Mouse (Mus musculus) lung, postnatal 10 days (tissue): ENCODE data around the gene Cox7b.
"Not testable (repeated sequence)": the region's sequence is repeated elsewhere in the genome, so short reads cannot be mapped to it uniquely, and the experiment has no call there.

ENCODE experiments used
- DNase-seq: peaks from one replicate; pipeline ENCODE4 v3.0.0; 2021

The Cox7b gene

DNA sequence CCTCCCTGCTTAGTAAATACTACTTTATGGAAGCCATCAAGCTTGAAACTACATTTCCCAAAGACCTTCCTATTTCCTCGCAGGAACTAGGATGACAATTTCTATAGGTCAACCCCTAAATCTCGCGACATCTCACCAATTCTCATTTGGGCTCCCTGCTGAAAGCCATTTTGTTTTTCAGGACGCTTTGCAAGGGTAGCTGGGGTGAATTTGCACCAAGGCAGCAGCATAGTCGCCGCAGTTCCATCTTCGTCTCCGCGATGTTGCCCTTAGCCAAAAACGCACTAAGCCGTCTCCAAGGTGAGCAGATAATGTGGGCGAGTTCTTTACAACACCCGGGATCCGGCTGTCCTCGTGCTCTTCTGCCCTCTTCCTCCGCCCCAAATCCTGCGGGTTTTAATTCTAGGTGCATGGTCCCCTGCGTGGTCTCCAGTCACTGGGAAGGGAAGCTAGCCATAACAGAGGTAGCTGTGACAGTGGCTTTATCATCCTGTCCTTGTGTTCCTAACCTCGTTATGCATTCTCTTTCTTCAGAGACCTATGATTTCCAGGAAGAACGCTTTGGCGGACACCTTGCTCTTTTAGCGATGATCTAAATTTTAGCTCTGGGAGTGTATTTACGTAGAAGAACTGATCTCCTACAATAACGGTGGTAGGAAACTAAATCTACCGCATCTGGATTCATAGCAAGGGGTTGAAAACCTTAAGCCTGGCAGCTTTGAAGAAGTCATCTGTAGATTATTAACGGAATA is at the start of gene Cox7b:
TSS of gene Cox7b (plus strand) at position 130 of the 752 bp plus-strand sequence.
- peak; percentile 91 for DNase-seq

DNA sequence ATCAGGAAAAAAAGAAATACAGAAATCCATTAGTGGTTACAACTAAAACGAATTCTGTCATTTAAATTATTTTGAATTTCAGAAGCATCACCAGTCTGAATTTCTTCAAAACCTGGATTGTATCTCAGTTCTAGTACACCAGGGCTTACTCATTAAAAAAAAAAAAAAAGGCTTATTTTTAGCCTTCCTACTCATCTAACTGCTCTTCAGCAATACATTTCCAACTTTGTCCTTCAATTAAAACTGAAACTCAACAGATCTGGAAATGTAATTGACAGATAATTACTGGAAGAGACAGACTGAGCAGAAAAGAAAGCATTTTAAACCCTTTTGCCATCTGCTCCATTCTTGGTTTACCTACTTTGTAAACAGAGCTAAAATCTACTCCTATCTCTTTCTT is 13.9 kb upstream of the Cox7b start:
- no peak for DNase-seq

DNA sequence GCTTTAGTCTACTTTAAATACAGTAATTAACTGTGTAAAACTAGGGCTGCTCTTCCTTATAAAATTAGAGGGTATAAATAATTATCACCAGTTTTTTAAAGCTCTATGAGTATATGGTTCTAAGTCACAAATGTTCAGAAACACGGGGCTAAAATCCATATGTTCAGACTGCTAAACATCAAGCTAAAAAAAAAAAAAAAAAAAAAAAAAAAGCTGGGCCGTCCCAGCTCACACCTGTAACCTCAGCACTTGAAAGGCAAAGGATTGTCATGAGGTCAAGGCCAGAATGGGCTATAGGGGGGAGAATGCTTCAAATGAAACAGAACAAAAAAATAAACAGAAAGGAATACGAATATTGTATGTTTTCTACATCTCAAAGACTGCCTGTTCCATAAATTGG is 4.7 kb upstream of the Cox7b start:
- DNase-seq, result no peak

DNA sequence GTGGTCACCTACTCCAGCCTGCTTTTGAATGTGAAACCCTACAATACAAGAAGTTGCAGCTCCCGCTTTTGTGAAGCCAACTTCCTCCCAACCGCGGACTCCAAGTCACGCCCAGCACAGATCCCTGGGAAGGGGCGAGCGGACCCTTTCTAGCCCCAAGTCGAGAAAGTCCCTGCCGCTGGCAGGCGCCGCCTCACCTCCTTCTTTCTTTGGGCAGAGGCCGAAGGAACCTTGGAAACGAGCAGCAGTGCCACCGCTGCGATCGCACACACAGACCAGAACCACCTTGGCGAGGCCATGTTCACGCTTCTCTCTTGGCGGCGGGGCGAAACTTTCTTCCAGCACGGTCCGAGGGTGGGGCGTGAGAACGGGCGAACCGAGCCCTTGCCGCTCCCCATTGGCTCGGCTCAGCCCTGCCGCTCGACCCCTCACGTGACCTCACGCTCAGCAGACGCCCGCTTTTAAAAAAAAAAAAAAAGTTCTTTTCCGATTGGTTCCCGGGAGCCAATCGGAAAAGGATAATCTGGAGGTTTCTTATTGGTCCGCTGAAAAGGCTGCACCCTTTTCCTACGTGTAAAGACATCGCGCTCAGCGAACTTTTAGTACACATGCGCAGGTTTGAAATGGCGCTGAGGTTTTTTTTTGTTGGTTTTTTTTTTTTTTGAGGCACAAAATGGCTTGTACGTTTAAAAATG is 3.9 kb upstream of the Cox7b start, which contains the start of gene Magt1:
TSS of gene Magt1 (minus strand) at position 442 of the 695 bp plus-strand sequence.
- peak; percentile 94 for DNase-seq

DNA sequence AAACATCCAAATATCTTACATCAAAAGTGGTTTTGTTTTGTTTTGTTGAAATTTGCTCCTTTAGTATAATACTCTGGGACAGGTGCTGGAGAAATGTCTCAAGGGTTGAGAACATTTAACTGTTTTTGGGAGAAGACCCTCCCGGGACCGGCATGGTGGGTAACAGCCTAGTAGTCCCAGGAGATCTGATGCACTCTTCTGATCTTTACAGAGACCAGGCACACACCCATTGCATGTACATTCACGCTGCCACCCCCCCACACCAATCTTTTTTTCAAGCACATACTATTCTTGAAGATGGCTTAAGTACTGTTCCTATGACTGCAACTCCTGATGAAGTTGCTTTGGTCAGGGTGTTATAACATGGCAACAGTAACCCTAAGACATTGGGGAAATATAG is 2.9 kb upstream of the Cox7b start:
- DNase-seq, result no peak

DNA sequence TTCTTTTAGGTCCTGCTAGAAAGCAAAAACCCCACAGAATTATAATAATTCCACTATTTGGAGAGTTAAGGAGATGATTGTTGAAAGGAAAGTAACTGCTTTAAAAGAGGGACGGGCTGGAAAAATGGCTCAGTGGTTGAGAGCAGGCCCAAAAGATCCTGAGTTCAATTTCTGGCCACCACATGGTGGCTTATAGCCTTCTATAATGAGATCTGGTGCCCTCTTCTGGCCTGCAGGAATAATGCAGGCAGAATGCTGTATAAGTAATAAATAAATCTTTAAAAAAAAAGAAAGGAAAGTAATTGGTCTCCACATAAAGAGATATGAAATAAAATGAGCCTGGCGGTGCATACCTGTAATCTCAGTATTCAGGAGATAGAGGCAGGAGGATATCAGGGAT is 2.3 kb upstream of the Cox7b start:
- peak; percentile 61 for DNase-seq

DNA sequence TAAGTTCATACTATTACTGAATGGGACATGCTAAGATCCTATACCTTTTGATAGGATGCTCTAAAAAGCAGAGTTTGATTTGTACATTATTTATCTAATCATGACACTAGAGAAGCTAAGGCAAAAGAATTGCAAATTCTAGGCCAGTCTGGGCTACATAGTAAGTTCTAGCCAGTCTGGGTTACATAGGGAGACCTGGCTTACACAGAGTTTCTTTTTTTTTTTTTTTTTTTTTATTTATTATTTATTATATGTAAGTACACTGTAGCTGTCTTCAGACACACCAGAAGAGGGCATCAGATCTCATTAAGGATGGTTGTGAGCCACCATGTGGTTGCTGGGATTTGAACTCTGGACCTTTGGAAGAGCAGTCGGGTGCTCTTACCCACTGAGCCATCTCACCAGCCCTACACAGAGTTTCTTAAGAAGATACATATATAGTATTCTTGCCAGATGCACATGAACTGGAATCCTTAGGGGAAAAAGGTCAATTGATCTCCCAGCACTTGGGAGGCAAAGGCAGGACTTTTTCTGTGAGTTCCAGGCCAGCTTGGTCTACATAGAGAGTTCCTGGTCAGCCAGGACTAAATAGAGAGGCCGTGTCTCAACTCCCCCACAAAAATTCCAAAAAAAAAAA is 641 bp upstream of the Cox7b start:
- DNase-seq, result not testable (repeated sequence)

DNA sequence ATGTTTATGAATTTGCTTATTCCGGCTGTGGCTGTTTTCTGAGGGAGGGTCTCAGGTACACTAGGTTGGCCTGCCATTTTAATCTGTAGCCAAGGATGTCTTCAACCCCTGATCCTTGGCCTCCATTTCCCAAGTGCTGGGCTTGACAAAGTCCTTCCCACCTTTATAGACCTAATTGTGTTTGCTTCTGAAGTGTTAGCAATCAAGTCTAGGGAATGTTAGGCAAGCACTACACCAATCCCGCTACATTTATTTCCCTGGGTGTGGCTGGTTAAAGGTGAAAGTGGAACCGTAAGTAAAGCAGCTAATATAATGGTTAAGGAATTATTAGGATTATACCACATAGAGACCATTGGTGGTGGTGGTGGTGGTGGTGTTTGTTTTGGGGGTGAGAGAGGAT is 1.6 kb downstream of the Cox7b start:
- DNase-seq, result no peak

DNA sequence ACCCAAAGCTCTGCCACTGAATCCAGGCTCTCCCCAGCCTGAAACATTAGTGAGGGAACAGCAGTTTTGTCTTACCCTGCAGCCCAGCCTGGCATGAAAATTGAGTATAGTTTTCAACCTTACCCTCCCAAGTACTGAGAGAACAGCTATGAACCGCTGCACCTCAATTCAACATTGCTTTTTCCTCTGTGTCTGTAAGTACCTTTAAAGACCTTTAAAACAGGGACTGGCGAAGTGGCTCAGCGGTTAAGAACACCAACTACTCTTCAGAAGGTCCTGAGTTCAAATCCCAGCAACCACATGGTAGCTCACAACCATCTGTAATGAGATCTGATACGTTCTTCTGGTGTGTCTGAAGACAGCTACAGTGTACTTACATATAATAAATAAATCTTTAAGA is 2.0 kb downstream of the Cox7b start:
- DNase-seq, result no peak

DNA sequence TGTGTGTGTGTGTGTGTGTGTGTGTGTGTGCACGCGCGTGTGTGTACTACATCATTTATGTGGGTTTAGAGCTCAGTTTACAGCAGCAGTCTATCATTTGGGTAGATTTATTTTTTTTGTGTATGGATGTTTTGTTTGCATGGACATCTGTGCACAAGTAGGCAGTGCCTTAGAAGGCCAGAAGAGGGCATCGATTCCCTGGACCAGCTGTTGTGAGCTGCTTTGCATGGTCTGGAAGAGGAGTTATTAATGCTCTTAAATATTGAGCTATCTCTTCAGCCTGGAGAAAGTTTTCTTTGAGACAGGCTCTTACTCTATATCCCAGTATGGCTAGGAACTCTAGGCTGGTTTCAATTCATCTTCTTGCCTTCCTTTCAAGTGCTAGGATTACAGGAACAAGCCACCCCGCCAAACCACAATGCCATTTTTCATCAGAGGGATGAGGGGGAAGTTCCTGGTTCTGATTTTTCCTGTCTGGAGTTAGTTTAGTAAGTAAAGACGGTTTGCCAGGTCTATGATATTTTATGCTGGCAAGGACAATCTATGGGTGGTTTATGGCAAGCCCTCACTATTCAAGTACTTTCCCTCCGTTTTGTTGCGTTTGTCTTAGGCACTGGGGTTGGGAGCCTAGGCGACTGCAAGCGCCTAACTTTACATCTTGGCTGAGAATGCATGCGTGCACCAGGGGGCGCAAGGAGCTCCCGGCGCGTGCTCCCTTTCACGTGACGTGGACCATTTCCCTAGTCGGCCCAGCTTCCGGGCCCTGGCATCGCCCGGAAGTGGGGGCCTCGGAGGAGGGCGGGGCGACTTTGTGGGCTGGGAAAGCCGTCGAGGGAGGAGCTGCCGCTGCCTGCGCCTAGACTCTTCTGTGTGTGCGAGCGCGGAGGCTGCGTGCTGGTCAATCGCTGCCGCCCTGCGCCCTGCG is 11.2 kb downstream of the Cox7b start, which contains the start of gene Atp7a:
TSS of gene Atp7a (plus strand) at position 859 of the 925 bp plus-strand sequence.
- DNase-seq, result peak; percentile 96

DNA sequence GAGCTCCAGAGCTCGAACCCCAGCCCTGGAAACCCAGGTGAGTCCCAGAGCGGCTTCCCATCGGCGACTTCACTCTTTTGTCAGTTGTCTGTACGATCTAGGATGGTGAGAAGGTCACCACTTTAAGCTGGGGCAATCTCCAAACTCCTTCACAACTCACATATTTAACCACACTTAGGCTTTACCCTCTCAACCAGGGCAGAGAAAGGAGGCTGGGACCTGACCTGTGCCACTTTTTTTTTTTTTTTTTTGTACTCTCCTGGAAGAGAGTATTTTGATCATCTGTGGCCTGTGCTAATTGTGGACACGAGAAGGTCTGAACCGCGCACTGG is 11.8 kb downstream of the Cox7b start:
- DNase-seq, result no peak

DNA sequence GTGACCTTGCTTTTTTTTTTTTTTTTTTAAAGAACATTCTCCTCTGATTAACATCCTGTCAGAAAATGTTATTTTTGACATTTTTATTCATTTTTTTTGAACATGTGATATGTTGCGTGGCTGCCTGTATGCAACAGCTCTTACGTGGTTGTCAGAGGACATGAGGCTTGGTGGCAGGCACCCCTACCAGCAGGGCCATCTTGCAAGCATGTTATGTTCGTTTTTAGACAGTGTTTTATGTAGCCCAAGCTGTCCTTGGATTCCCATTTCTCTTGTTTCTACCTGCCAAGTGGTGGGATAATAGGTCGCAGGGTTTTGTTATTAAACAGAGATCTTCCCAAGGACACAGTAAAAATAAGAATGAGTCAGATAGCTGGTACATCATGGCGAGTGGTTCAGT is 14.7 kb downstream of the Cox7b start:
- DNase-seq, result no peak

DNA sequence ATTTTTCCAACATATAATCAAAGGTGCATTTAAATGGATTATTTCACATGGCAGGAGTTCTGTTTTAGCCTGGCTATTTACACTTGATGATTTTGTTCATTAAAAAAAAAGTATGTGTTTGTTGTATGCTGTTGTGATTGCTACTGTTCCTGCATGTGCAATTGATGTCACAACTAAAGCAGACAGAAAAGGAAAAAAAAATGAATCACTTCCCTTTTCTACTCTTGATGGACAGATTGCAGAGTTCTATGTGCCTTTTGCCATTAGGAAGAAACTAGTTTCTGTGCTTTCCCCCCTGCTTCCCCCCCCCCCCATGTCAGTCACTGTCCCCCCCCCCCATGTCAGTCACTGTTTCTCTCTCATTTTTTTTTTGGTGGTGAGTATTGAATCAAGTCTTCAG is 15.6 kb downstream of the Cox7b start:
- no peak for DNase-seq

DNA sequence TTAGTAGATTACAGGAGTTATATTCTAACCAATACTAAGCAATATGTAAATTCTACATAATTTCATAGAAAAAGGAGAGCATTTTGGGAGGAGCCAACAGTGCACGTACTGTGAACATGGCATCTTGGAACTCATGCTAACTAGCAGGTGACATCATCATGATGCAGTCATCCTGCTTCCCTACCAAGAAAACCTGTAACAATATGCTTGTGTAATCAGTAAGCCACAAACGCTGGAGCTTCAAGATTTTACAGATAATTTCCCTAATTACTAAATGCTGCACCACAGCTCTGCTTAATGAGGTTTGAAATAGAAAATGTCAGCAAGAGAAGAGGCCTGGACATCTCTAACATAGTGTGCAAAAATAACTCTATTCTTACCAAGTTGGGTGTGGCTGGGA is 20.2 kb downstream of the Cox7b start:
- DNase-seq, result no peak

DNA sequence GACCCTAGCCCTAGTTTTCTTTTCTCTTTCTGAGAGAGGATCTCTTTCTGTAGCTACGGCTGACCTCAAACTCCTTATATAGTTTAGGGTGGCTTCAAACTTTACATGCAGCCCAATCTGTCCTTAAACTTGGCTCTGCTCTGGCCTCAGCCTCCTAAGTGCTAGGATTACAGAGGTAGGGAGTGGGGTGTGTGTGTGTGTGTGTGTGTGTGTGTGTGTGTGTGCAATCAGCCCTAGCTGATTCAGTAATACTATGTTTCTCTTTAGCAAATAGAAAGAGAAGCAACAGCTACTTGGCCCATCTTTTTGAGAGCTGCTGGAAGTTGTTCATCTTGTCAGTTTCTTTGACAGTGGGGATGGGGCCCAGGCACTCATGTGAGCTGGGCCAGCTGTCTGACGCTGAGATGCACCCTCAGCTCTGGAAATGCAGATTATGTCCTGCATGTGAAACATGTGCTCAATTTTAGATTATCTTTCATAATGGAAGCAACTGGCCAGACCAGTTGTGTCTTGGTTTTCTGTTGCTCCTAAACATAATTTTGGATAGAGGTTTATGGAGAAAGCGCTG is 21.8 kb downstream of the Cox7b start:
- no peak for DNase-seq

DNA sequence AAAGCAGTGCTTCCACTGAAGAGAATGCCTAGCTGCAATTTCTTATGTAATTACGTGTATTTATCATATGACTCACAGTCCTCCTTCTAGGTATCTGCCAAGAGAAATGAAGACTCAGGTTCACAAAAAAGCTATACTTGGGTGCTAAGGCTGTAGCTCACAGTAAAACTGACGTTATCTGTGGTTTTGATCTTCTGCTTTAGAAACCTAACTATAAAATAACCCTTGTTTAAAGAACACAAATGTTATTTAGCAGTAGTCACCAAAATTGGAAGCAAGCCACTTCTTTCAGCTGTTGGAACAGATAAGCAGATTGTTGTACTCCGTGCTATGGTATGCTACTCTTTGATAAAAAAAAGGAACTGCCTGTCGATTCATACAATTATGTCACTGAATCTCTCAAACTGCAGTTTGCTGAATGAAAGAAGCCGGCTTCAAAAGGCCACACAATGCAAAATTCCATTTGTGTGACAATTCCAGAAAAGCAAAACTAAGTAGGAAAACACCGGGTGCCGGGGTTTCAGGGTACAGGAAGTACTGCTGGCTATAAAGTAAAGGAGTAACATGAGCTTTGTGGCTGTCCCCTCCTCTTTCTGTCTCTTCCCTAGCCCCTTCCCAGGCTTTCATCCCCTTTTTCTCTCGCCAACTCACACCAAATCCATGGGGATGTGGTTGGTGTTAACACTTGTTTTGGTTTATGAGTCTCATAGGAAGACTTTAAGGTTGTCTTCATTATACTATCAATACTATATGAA is 28.5 kb downstream of the Cox7b start:
- DNase-seq, result peak; percentile 44

DNA sequence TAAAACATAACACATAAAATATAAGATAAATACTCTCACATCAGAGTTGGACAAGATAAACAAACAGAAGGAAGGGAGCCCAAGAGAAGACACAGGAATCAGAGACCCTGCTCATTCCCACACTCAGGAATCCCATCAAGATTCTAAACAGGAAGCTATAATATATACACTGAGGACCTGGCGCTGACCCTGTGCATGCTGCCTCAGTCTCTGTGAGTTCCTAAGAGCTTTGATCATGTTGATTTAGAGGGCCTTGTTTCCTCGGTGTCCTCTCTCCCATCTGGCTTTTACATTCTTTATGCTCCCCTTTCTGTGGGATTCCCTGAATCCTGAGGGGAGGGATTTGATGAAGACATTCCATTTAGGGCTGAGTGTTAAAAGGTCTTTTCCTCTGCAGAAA is 30.0 kb downstream of the Cox7b start:
- DNase-seq, result peak; percentile 41

DNA sequence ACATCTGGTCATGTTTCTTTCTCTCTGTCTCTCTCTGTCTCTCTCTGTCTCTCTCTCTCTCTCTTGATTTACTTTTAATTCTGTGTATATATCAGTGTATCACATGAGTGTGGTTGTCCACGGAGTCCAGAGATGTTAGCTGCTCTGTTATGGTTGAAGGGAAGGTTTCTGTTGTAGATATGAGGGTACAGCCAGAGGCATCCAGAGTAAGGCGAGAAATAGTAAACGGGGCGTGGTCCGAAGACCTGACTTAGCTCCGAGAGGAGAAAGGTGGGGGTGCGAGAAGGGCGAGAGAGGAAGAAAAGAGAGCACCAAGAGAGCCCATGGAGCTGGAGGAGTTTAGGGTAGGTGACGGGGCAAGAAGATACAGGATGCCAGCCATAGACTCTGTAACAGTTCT is 30.4 kb downstream of the Cox7b start:
- DNase-seq, result no peak

DNA sequence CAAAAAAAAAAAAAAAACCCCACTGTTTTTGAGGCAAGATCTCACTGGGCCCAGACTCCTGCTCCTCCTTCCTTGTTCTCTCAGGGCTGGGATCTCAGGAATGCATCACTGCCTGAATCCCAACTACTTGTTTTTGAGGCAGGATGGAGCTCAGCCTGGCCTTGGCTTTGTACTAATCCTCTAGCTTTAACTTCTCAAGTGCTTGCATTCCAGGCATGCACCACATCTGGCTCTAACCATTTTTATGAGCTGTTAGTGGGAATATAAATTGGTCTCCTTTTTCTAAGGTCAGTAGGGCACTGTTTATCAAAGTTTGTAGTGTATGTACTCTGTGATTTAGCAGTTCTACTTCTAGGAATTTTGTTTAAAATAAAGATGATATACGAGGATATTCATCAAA is 32.7 kb downstream of the Cox7b start:
- no peak for DNase-seq
